In the genomic region with DNA sequence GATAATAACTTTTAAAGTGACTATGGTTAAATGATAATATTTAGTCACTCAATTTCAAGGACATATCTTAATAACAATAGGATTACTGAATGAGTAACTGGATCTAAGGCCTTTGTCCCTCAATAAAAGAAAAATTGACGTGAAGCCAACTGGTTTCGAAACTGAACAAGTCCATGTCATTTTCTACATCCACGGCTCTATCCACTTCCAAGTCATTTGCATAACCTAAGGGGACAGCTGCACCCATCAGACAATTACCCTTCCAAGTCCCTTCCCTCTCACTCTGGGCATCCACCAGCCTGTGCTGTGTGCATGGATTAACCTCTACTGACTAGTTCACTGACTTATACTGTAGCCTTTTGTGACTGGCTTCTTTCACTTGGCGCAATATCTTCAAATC, we compare ENCODE assay signal across 15 mouse cellular contexts. TPM values are rescaled to one million over a fixed set of nuclear protein-coding genes. Genes with fewer than 3 reads are reported as not detected.
"Had no signal": no experiment of that assay in that cellular context is flagged by ENCODE, and none has a peak within 500 bp of the region (broad histone marks: within the 10 kb centered on the region; RNA-seq: fewer than 3 reads in every experiment).

No protein-coding gene starts in this region.

- H3K27me3 ChIP-seq: limb, embryonic 15.5 days; neural tube, embryonic 15.5 days had no signal

- H3K4me2 ChIP-seq: limb, embryonic 15.5 days; neural tube, embryonic 15.5 days had no signal

- H3K4me1 ChIP-seq: limb, embryonic 15.5 days; neural tube, embryonic 15.5 days had no signal

- H3K4me3 ChIP-seq: layer of hippocampus, adult 2 months; limb, embryonic 15.5 days; myocyte; neural tube, embryonic 15.5 days had no signal

- H3K9me3 ChIP-seq: limb, embryonic 15.5 days; neural tube, embryonic 15.5 days had no signal

- H3K27ac ChIP-seq: layer of hippocampus, adult 2 months; limb, embryonic 15.5 days; liver, embryonic 14.5 days; neural tube, embryonic 15.5 days; stomach, postnatal 0 days had no signal

- H3K9ac ChIP-seq: limb, embryonic 15.5 days; liver, embryonic 14.5 days; neural tube, embryonic 15.5 days had no signal

- DNase-seq: kidney, adult 9 months; kidney, postnatal 10 days; kidney, postnatal 4 days; lung, adult 18-20 months; midbrain, embryonic 14.5 days; right cerebral cortex, adult 18-20 months; right cerebral cortex, postnatal 25 days had no signal

RNA-seq across cellular contexts. Expression of gene Pjvk, which starts 16.7 kb away (rescaled TPM):
- total RNA-seq: left cerebral cortex, adult 18-20 months; megakaryocyte-erythroid progenitor cell, adult 5-6 weeks had no signal
- polyA plus RNA-seq: liver, embryonic 14.5 days had no signal
